Mouse (Mus musculus) heart, adult 11 months (tissue): ENCODE results near the gene Faim2.

Experiments
- DNase-seq: peaks from one replicate; pipeline ENCODE4 v3.0.0; 2022

Gene Faim2

GRCm38 (mm10) chr15:99505324-99506095 is 22.5 kb downstream of the Faim2 start:
- no peak for DNase-seq

DNA sequence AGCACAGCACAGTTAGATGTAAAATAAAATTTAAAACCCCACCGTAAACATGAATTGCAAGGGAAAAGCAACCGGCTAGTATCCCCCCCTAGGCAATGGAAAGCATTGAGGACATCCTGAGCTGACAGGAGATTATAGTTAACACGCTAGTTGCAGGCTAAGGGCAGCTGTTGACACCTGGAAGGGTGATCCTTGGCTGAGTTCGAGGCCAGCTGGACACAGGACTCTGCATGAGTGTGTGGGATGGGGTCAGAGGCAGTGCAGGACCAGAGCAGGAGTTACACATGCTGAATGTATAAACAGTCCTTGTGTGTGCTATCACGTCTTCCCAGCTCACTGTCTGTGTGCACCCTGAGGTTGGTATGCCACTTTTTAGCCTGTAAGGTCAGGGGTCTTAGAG is 24.7 kb downstream of the Faim2 start:
- no peak for DNase-seq

DNA sequence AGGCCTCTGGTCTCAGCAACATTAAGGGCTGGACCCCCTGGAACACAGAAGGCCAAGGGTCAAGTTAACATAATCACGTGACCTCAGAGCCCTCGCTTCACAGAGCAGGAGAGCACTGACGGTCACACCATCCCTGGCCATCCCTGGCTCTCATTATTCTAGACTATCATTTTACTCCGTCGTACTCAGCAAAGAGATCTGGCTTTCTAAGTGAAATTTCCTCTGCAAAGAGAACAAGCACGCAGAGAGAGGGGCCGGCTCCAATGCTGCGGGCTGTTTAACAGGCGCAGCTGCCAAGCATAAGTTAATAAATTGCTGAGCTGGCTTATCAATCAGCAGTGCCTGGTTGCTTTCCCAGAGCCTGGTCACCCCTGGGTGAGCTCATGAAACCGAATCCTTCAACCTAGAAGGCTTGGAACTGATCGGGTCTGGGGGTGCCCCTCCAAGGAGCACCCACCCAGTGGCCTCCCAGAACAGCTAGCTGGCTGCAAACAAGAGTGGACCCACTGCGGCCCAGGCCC is 25.6 kb downstream of the Faim2 start:
- no peak for DNase-seq

- no peak for DNase-seq
Observed at GRCm38 (mm10) chr15:99501292-99502260, 26.4 kb downstream of the Faim2 start.

DNA sequence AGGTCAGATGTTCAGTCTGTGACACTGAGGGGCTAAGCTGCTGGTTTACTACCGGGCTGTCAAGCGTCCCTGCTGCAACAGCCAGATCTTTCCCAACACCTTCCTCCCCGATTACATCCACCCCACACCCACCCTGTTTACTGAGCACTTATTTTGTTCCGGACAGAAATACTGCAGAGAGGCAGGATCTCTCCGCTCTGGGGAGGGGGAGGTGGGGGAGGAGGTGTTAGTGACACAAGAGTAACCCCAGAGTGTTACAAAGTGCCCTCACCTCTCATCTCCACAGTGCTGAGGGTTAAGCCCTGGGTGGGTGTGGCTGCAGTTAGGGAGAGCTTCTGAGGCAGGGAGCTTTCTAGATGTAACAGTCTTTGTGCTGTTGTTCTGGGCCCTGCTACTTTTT is 27.6 kb downstream of the Faim2 start:
- no peak for DNase-seq

DNA sequence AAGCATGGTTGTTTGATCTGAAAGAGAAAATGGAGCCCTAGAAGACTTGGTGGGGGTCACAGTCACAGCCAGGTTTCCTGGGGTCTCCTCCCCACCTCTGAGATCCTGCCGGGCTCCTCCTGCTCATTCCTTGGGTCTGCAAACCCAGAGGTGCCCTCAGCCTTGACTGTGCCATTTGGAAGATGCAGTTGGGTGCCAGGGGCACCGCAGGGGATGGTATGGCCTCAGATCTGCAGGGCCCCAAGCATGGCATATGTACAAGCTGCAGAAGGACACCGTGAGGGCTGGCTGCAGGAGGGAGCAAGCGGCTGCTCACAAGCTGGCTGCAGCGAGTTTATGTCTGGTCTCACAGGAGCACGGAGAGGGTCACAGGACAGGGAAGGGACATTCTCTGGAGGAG is 28.2 kb downstream of the Faim2 start:
- no peak for DNase-seq

DNA sequence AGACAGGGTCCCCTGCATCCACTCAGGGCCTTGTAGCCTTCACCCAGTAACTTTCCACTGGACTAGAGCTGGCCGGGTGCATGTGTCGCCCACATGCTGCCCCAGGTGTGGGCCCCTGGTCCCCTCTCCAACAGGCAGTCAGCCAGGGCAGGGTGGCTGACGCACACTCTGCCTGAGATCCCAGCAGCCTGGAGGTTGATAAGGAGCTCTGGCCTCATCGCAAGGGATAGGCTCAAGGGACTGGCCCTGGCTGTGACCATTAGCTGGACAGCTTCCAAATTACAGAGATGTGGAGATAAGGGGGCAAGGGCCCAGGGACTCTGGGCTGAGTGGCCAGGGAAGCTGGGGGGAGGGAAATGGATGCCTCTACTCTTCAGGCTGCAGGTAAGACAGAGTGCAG is 29.2 kb downstream of the Faim2 start:
- DNase-seq = peak; percentile 94

DNA sequence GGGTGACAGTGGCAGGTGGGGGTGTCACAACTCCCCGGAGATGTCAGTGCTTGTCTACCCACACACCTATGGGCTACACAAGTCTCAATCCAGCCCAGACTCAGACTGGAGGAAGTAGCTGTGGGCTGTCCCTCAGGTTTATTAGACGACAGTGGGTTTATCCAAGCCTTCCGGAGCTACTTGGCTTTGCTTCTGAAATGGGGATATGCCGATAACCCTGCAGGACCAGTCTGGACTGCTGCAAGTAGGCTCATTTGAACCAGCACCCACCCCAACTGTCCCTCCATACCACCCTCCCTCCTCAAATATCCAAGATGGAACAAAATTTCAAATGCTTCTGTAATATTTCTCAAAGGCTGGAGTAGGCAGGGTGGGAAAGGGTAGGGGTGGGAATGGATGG is 29.6 kb downstream of the Faim2 start:
- no peak for DNase-seq

GRCm38 (mm10) chr15:99497527-99498242 is 30.3 kb downstream of the Faim2 start:
- DNase-seq = peak; percentile 96

GRCm38 (mm10) chr15:99497061-99497460 is 30.9 kb downstream of the Faim2 start:
- peak; percentile 94 for DNase-seq

DNA sequence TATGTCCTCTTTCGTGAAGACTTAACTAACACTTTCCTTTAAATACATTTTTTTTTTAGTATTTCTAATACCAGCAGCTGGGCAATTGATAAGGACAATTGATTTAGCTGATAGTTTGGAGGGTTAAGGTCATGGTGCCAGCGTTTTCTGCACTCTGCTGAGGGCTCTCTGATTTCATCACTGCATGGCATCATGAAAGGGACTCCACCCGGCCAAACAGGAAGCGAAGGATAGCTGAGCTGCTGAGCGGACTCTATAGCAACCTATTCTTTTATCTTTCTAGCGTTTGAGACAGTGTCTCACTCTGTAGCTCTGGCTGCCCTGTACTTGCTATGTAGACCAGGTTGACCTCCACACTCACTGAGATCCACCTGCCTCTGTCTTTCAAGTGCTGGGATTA is 43.2 kb downstream of the Faim2 start:
- DNase-seq = no peak

DNA sequence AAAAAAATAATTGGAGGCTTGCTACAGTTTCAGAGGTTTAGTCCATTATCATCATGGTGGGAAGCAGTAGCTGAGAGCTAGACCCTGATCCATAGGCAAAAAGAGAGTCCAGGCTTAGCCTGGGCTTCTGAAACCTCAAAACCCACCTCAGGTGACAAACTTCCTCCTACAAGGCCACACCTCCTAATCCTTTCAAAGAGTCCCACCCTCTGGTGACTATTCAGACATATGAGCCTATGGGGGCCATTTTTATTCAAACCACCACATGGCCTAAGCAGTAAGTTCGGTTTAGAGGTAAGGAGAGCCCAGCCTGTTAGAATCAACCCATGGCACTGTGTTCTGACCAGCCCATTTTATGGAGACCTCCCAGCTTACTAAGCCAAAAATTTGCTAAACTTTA is 52.2 kb downstream of the Faim2 start:
- DNase-seq = no peak

- peak; percentile 99 for DNase-seq
Observed at GRCm38 (mm10) chr15:99474576-99474926, 53.4 kb downstream of the Faim2 start, which contains the start of gene Bcdin3d. Gene Bcdin3d, minus strand, starts transcription at chr15:99474730.

GRCm38 (mm10) chr15:99473801-99474575 is 54.0 kb downstream of the Faim2 start:
- DNase-seq = peak; percentile 98

- DNase-seq = no peak
Observed at GRCm38 (mm10) chr15:99472972-99473371, 55.0 kb downstream of the Faim2 start.

- no peak for DNase-seq
Observed at GRCm38 (mm10) chr15:99471677-99472063, 56.3 kb downstream of the Faim2 start.

DNA sequence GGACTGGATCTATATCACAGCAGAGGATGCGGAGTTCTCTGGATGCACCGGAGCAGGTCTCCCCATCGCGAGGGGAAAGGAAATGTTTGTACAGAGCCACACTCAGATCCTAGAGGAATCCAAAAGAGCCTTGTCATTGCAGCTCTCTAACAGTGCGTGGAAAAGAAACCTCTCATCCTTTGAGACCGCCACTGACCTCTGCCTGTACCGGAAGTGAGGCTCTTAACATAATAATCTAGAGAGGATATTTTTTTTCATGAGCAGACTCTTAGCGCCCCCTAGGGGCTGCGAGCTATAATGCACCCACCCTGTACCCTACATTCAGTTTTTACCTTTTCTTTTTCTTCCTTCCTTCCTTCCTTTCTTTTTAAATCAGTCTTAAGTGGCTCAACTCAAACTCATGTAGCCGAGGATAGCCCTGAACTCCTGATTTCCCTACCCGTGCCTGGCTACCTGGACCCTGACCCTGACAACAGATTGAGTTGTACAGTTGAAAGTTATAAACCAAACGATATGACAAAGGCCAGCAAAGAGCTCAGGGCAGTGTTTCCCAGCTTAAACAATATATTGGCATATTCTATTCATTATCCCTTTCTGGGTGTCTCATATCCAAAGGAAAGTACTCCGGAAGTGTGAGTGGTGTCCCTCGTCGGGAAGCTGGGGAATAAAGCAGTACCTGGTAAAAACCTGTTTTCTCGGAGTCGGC is 56.8 kb downstream of the Faim2 start:
- peak; percentile 96 for DNase-seq

- DNase-seq = peak; percentile 98
Observed at GRCm38 (mm10) chr15:99470224-99470761, 57.7 kb downstream of the Faim2 start.

GRCm38 (mm10) chr15:99469736-99470135 is 58.2 kb downstream of the Faim2 start:
- no peak for DNase-seq

DNA sequence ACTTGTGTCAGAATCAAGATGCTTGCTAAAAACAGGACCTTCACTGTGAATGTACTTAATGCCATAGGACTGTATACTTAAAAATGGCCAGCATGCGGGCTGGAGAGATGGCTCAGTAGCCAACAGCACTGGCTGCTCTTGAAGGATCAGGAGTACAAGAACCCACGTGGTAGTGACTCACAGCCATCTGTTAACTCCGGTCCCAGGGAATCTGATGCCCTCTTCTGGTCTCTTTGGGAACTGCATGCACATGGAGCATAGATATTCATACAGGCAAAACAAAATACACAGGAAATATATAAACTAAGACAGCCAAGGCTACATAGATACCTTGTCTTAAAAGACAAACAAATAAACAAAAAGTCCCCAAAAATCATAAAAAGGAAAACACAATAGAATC is 58.9 kb downstream of the Faim2 start:
- peak; percentile 97 for DNase-seq

GRCm38 (mm10) chr15:99463194-99463593 is 64.8 kb downstream of the Faim2 start:
- no peak for DNase-seq
